Mouse (Mus musculus) megakaryocyte, adult 5-6 weeks (primary cell): Measurements from ENCODE around the gene BC107364. TPM values are rescaled to one million over a fixed set of nuclear protein-coding genes. Genes with fewer than 3 reads are reported as not detected.

Experiments used
- total RNA-seq, 2 experiments: library from RNA; stranded (forward) in 1 of 2; stranded (reverse) in 1 of 2; fragments of 153-499, 151-499 nt in 1 of 2; fragments of 221-1000, 200-1000 nt in 1 of 2; gene quantifications; 2 replicates each; pipeline versions ENCODE4 v1.2.3 to v1.2.4; 2015 to 2017

Gene BC107364
- total RNA-seq, 2 experiments from 2014 or later, result not detected

Other genes starting within 250 kb of the BC107364 start
- gene Bola1, start 232.6 kb downstream of the BC107364 start, total RNA-seq (2015), result 11.9 and 14.2 TPM in 2 replicates
- 9.9 and 12.1 TPM in 2 replicates for gene Bola1, start 232.6 kb downstream of the BC107364 start, total RNA-seq (2017)
- 6.0 and 6.9 TPM in 2 replicates for gene Hist2h2ab, start 232.4 kb downstream of the BC107364 start, total RNA-seq (2015)
- 70.6 and 78.2 TPM in 2 replicates for gene Hist2h2ab, start 232.4 kb downstream of the BC107364 start, total RNA-seq (2017)
- 43.3 and 49.5 TPM in 2 replicates for gene Hist2h2ac, start 231.4 kb downstream of the BC107364 start, total RNA-seq (2015)
- 3,888 and 4,875 TPM in 2 replicates for gene Hist2h2ac, start 231.4 kb downstream of the BC107364 start, total RNA-seq (2017)
- gene Hist2h2be, start 231.2 kb downstream of the BC107364 start, total RNA-seq (2015), result 10.2 and 11.9 TPM in 2 replicates
- 14.8 and 14.9 TPM in 2 replicates for gene Hist2h2be, start 231.2 kb downstream of the BC107364 start, total RNA-seq (2017)
- 319 and 351 TPM in 2 replicates for gene Hist2h3c2, start 213.2 kb downstream of the BC107364 start, total RNA-seq (2015)
- gene Hist2h3c2, start 213.2 kb downstream of the BC107364 start, total RNA-seq (2017), result 146 and 157 TPM in 2 replicates
- gene Hist2h2aa2, start 212.0 kb downstream of the BC107364 start, total RNA-seq (2015), result 98.2 and 115 TPM in 2 replicates
- not detected in 2 replicates for gene Hist2h2aa2, start 212.0 kb downstream of the BC107364 start, total RNA-seq (2017)
- not detected in 2 replicates for gene Hist2h2aa1, start 206.8 kb downstream of the BC107364 start, total RNA-seq (2015)
- gene Hist2h2aa1, start 206.8 kb downstream of the BC107364 start, total RNA-seq (2017), result 12,468 and 14,692 TPM in 2 replicates
- 17.8 and 20.2 TPM in 2 replicates for gene Hist2h3c1, start 205.6 kb downstream of the BC107364 start, total RNA-seq (2015)
- gene Hist2h3c1, start 205.6 kb downstream of the BC107364 start, total RNA-seq (2017), result 2.8 TPM in 1 of 2 replicates, not detected in the other
- 187 and 212 TPM in 2 replicates for gene Hist2h4, start 189.0 kb downstream of the BC107364 start, total RNA-seq (2015)
- 175 TPM in 2 replicates for gene Hist2h4, start 189.0 kb downstream of the BC107364 start, total RNA-seq (2017)
- gene Hist2h3b, start 183.7 kb downstream of the BC107364 start, total RNA-seq (2015), result 1,096 and 1,674 TPM in 2 replicates
- gene Hist2h3b, start 183.7 kb downstream of the BC107364 start, total RNA-seq (2017), result 491 and 548 TPM in 2 replicates
- gene Hist2h2bb, start 182.6 kb downstream of the BC107364 start, total RNA-seq (2015), result 1,241 and 1,605 TPM in 2 replicates
- 11,779 and 12,958 TPM in 2 replicates for gene Hist2h2bb, start 182.6 kb downstream of the BC107364 start, total RNA-seq (2017)
- gene Fcgr1, start 158.3 kb downstream of the BC107364 start, total RNA-seq (2015), result 15.7 and 25.4 TPM in 2 replicates
- gene Fcgr1, start 158.3 kb downstream of the BC107364 start, total RNA-seq (2017), result 24.5 and 27.9 TPM in 2 replicates
- not detected in 2 replicates for gene Hfe2, start 72.9 kb upstream of the BC107364 start, total RNA-seq (2015)
- not detected in 2 replicates for gene Hfe2, start 72.9 kb upstream of the BC107364 start, total RNA-seq (2017)
- 411 and 437 TPM in 2 replicates for gene Txnip, start 105.7 kb upstream of the BC107364 start, total RNA-seq (2015)
- gene Txnip, start 105.7 kb upstream of the BC107364 start, total RNA-seq (2017), result 356 and 357 TPM in 2 replicates
- gene Gm16253, start 124.7 kb upstream of the BC107364 start, total RNA-seq (2015), result not detected in 2 replicates
- 0.40 TPM in 1 of 2 replicates, not detected in the other for gene Gm16253, start 124.7 kb upstream of the BC107364 start, total RNA-seq (2017)
- 22.8 and 26.3 TPM in 2 replicates for gene Polr3gl, start 141.9 kb upstream of the BC107364 start, total RNA-seq (2015)
- 45.6 and 46.4 TPM in 2 replicates for gene Polr3gl, start 141.9 kb upstream of the BC107364 start, total RNA-seq (2017)
- not detected in 2 replicates for gene Ankrd34a, start 144.3 kb upstream of the BC107364 start, total RNA-seq (2015)
- not detected in 2 replicates for gene Ankrd34a, start 144.3 kb upstream of the BC107364 start, total RNA-seq (2017)
- 0.59 and 1.7 TPM in 2 replicates for gene Lix1l, start 148.8 kb upstream of the BC107364 start, total RNA-seq (2015)
- gene Lix1l, start 148.8 kb upstream of the BC107364 start, total RNA-seq (2017), result 1.7 TPM in 2 replicates
- 89.0 and 99.4 TPM in 2 replicates for gene Rbm8a, start 177.6 kb upstream of the BC107364 start, total RNA-seq (2015)
- 42.3 and 43.4 TPM in 2 replicates for gene Rbm8a, start 177.6 kb upstream of the BC107364 start, total RNA-seq (2017)
- gene Pex11b, start 183.1 kb upstream of the BC107364 start, total RNA-seq (2015), result 18.3 and 30.9 TPM in 2 replicates
- gene Pex11b, start 183.1 kb upstream of the BC107364 start, total RNA-seq (2017), result 12.3 and 14.9 TPM in 2 replicates
- 0.04 TPM in 1 of 2 replicates, not detected in the other for gene Gm42957, start 183.2 kb upstream of the BC107364 start, total RNA-seq (2015)
- gene Gm42957, start 183.2 kb upstream of the BC107364 start, total RNA-seq (2017), result 0.04 and 0.53 TPM in 2 replicates
- gene Itga10, start 193.3 kb upstream of the BC107364 start, total RNA-seq (2015), result 0.02 and 0.29 TPM in 2 replicates
- gene Itga10, start 193.3 kb upstream of the BC107364 start, total RNA-seq (2017), result 0.15 TPM in 1 of 2 replicates, not detected in the other
- gene Ankrd35, start 217.8 kb upstream of the BC107364 start, total RNA-seq (2015), result not detected in 2 replicates
- gene Ankrd35, start 217.8 kb upstream of the BC107364 start, total RNA-seq (2017), result not detected in 2 replicates
- 18.6 and 26.6 TPM in 2 replicates for gene Pias3, start 244.1 kb upstream of the BC107364 start, total RNA-seq (2015)
- gene Pias3, start 244.1 kb upstream of the BC107364 start, total RNA-seq (2017), result 10.3 and 13.4 TPM in 2 replicates